19 mouse cellular contexts compared by ENCODE assay signal in the genomic region with DNA sequence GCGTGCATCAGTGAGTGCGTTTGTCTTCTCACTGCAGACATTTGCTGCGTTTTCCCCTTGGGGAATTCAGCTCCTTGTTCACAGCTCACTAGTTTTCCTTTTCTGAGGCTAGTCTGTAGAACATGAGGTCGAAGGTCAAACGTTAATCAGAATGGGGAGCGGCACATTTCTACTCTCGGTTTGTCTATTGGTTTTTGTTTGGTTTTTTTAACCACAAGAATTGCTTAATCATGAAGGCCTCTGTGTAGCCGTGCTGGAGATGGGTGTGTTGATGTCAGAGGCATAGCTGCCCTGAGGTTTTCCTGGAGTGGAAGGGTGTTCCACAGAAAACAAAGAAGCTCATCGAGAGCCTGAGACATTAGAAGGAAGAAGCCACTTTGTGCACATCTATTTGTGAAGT. TPM values are rescaled to one million over a fixed set of nuclear protein-coding genes. Genes with fewer than 3 reads are reported as not detected.
A peak's percentile ranks its signal among the peaks of the same experiment; 100 is the strongest.
DNase-seq lines count a peak whose midpoint lies in the region; ATAC-seq and TF ChIP-seq lines count a peak whose summit lies in the region.
"Had no signal": no experiment of that assay in that cellular context is flagged by ENCODE, and none has a peak within 500 bp of the region (broad histone marks: within the 10 kb centered on the region; RNA-seq: fewer than 3 reads in every experiment).

No protein-coding gene starts in this region.

- TF ChIP-seq CTCF in C2C12 (IDR thresholded peaks at IDR 0.05; ENCODE audit: control insufficient read depth, insufficient read depth, insufficient read length): no peak
- no peak for TF ChIP-seq CTCF in stomach, postnatal 0 days (IDR thresholded peaks at IDR 0.05; ENCODE audit: low read depth)

- ATAC-seq in granulocyte monocyte progenitor cell, adult 5-6 weeks (replicated peaks; ENCODE audit: poor library complexity, severe bottlenecking): 0 out of 2 replicates have a peak, but pooled peaks have one; percentile 33
- peak; percentile 64; the same call in 1 of the 2 replicates for ATAC-seq in stomach, postnatal 0 days (ENCODE audit: low FRiP score, low TSS enrichment)
- ATAC-seq in erythroblast, adult 5-6 weeks (replicated peaks; ENCODE audit: low FRiP score, poor library complexity, severe bottlenecking): no peak
- ATAC-seq: inflammation-experienced regulatory T-cells, adult 6 months had no signal

- H3K9ac ChIP-seq in stomach, postnatal 0 days (ENCODE audit: low read length): no peak overlapping the region
- H3K9ac ChIP-seq: heart, embryonic 12.5 days; hindbrain, embryonic 13.5 days; lung, embryonic 15.5 days had no signal

- H3K4me1 ChIP-seq in stomach, postnatal 0 days (replicated peaks; ENCODE audit: control insufficient read depth, insufficient read depth): no peaks in the 10 kb centered on the region
- H3K4me1 ChIP-seq: hindbrain, embryonic 13.5 days; lung, embryonic 15.5 days; midbrain, embryonic 10.5 days had no signal

- H3K9me3 ChIP-seq in stomach, postnatal 0 days (ENCODE audit: control insufficient read depth, low read length): no peaks in the 10 kb centered on the region
- H3K9me3 ChIP-seq: heart, embryonic 12.5 days; hindbrain, embryonic 13.5 days; lung, embryonic 15.5 days; midbrain, embryonic 10.5 days had no signal

- no peak overlapping the region for H3K4me3 ChIP-seq in C2C12 (ENCODE audit: insufficient read depth, poor library complexity, severe bottlenecking)
- H3K4me3 ChIP-seq in stomach, postnatal 0 days (ENCODE audit: low read depth, low read length): no peak overlapping the region
- H3K4me3 ChIP-seq: heart, embryonic 12.5 days; hindbrain, embryonic 13.5 days; left cerebral cortex, adult 2 months; lung, embryonic 15.5 days; midbrain, embryonic 10.5 days had no signal

- no peak overlapping the region for H3K4me2 ChIP-seq in stomach, postnatal 0 days (replicated peaks; ENCODE audit: low read depth)
- H3K4me2 ChIP-seq: heart, embryonic 12.5 days; hindbrain, embryonic 13.5 days; lung, embryonic 15.5 days had no signal

- no peak overlapping the region for H3ac ChIP-seq in C2C12 (ENCODE audit: control insufficient read depth, insufficient read length, low read depth)

- no peaks in the 10 kb centered on the region for H3K27me3 ChIP-seq in C2C12 (ENCODE audit: control insufficient read depth, insufficient read depth, insufficient read length)
- no peaks in the 10 kb centered on the region for H3K27me3 ChIP-seq in stomach, postnatal 0 days (ENCODE audit: control insufficient read depth, insufficient read depth, low read length)
- H3K27me3 ChIP-seq: heart, embryonic 12.5 days; hindbrain, embryonic 13.5 days; lung, embryonic 15.5 days had no signal

- no peak overlapping the region for H3K27ac ChIP-seq in stomach, postnatal 0 days (replicated peaks)
- H3K27ac ChIP-seq: hindbrain, embryonic 13.5 days; left cerebral cortex, adult 2 months; lung, embryonic 15.5 days; midbrain, embryonic 10.5 days had no signal

- WGBS in stomach, postnatal 0 days: 73% methylated on average over 9 of the region's 9 CpGs

- no peak for TF ChIP-seq EP300 in stomach, postnatal 0 days (optimal IDR thresholded peaks at IDR 0.05)

- H3K36me3 ChIP-seq in C2C12 (ENCODE audit: control insufficient read depth, insufficient read depth): peaks cover 32% of the 10 kb centered on the region
- no peaks in the 10 kb centered on the region for H3K36me3 ChIP-seq in stomach, postnatal 0 days (ENCODE audit: control insufficient read depth, insufficient read depth, low read length)

- peaks cover 75% of the 10 kb centered on the region for H3K79me2 ChIP-seq in C2C12 (ENCODE audit: control insufficient read depth, insufficient read depth)

- H3K79me3 ChIP-seq in C2C12 (ENCODE audit: low read depth): peaks cover 32% of the 10 kb centered on the region

- DNase-seq in kidney, adult 9 months: peak; percentile 71
- no peak for DNase-seq in kidney, postnatal 25 days
- DNase-seq in stomach, postnatal 0 days (ENCODE audit: low spot score): no peak
- no peak for DNase-seq in lung, adult 18-20 months
- DNase-seq: adrenal gland, postnatal 10 days; cerebellum, postnatal 14 days; embryo, embryonic 11 days; layer of hippocampus, adult 9-11 months; lung, postnatal 4 days; retina, postnatal 1 day had no signal

TF ChIP-seq in C2C12, 6 proteins besides CTCF, POLR2A, EP300 and RAD21:
- TF ChIP-seq CEBPB (IDR thresholded peaks at IDR 0.05; ENCODE audit: low read depth) (peak; percentile 91), MAX (IDR thresholded peaks at IDR 0.05) (no peak)

RNA-seq across cellular contexts. Expression of gene Cdk8, which starts 39.6 kb away (rescaled TPM):
- polyA plus RNA-seq in C2C12 (2012; fragmentation: generic; extraction: Trizol): 19.5 TPM
- 36.1 and 56.1 TPM in 2 replicates for total RNA-seq in granulocyte monocyte progenitor cell, adult 5-6 weeks (2014; fragmentation: Nextera tagmentation)
- total RNA-seq in granulocyte monocyte progenitor cell, adult 5-6 weeks (2017): 43.8 and 49.3 TPM in 2 replicates
- 12.2 and 12.6 TPM in 2 replicates for polyA plus RNA-seq in stomach, postnatal 0 days (2015; fragmentation: Nextera tagmentation; extraction: Ambion mirVana)
- 39.6 and 51.6 TPM in 2 replicates for total RNA-seq in erythroblast, adult 5-6 weeks (2015; ENCODE audit: low replicate concordance)
- 50.6 and 66.1 TPM in 2 replicates for total RNA-seq in erythroblast, adult 5-6 weeks (2017; ENCODE audit: low replicate concordance)

RNA-seq across cellular contexts. Expression of gene Rnf6, which starts 49.2 kb away (rescaled TPM):
- polyA plus RNA-seq in C2C12 (2012; fragmentation: generic; extraction: Trizol): 14.7 TPM
- total RNA-seq in granulocyte monocyte progenitor cell, adult 5-6 weeks (2014; fragmentation: Nextera tagmentation): 23.8 and 24.0 TPM in 2 replicates
- 34.7 and 38.5 TPM in 2 replicates for total RNA-seq in granulocyte monocyte progenitor cell, adult 5-6 weeks (2017)
- polyA plus RNA-seq in stomach, postnatal 0 days (2015; fragmentation: Nextera tagmentation; extraction: Ambion mirVana): 35.9 and 38.3 TPM in 2 replicates
- total RNA-seq in erythroblast, adult 5-6 weeks (2015; ENCODE audit: low replicate concordance): 9.0 and 13.6 TPM in 2 replicates
- total RNA-seq in erythroblast, adult 5-6 weeks (2017; ENCODE audit: low replicate concordance): 25.9 and 26.5 TPM in 2 replicates
